Mouse (Mus musculus): ENCODE results near the gene Popdc2.

DNA sequence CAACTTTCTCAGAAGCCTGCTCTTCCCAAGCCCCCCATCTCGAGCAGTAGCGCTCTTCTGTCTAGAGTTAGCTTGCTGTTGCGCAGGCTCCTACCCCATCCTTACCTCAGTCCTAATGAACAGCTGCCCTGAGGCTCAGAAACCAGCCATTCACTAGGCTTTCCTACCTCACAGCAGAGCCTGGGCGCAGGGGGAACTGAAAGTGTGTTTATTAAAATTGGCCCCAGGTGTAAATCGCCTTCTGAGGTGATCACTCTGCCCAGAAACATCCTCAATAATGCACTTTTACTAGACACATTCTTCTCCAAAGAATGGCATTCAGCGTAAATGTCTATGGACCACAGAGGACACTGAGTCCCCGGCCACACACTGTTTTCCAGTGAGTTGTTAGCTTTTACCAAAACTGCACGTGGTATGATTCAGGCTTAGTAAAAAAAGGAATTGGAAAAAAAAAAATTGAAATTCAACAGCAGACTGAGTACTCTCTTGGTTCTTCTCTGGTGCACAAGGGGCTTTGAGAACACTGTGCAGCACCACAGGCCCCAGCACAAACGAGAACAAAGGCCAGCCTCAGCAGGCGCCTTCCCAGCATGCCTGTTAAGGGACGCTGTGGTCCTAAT is 35.1 kb upstream of the Popdc2 start:
- TF ChIP-seq CTCF (IDR thresholded peaks at IDR 0.05; ENCODE audit: low read depth, low read length): no peak
- no peak for TF ChIP-seq POLR2A (IDR thresholded peaks at IDR 0.05; ENCODE audit: extremely low read depth, insufficient read depth, low read length)
